Mouse (Mus musculus): ENCODE measurements around the gene Clec9a. TPM values are rescaled to one million over a fixed set of nuclear protein-coding genes. Genes with fewer than 3 reads are reported as not detected.
A peak's percentile ranks its signal among the peaks of the same experiment; 100 is the strongest.

Gene Clec9a
- total and polyA plus RNA-seq, 3 experiments: not detected

- Histone ChIP-seq H3K9me3 (replicated peaks; ENCODE audit: low read length) (no peaks in the 10 kb centered on the region), H3K27ac (ENCODE audit: insufficient read depth, low read depth) (no peak overlapping the region), H3K4me2 (ENCODE audit: insufficient read depth, low read depth, poor library complexity, severe bottlenecking) (no peak overlapping the region), H3K27me3 (replicated peaks) (no peaks in the 10 kb centered on the region), H3K9ac (ENCODE audit: insufficient read depth, low read depth) (no peak overlapping the region), H3K4me3 (replicated peaks in 1 of 3; ENCODE audit: low read depth in 2 of 3, low read length in 2 of 3, poor library complexity in 1 of 3) (no peak overlapping the region), H3K79me2 (replicated peaks; ENCODE audit: control insufficient read depth, extremely low read depth, insufficient read depth, poor library complexity, severe bottlenecking) (no peaks in the 10 kb centered on the region), H3K36me3 (replicated peaks in 1 of 2; ENCODE audit: control insufficient read depth in 1 of 2, insufficient read depth in 1 of 2, low read length in 1 of 2) (no peaks in the 10 kb centered on the region), H3K4me1 (ENCODE audit: control insufficient read depth in 1 of 2, insufficient read depth in 2 of 2) (peaks cover 0 to 13% of the 10 kb centered on the region in 2 experiments; a peak in 2 of 4 replicates)
- no peak for DNase-seq (ENCODE audit: extremely low read depth)
- TF ChIP-seq JUN (IDR thresholded peaks at IDR 0.05; ENCODE audit: insufficient read depth, low read depth, low read length): no peak
- TF ChIP-seq UBTF (IDR thresholded peaks at IDR 0.05; ENCODE audit: low read depth, low read length): no peak
- TF ChIP-seq ETS1 (conservative IDR thresholded peaks at IDR 0.05; ENCODE audit: low read depth, low read length): no peak
- TF ChIP-seq EP300 (IDR thresholded peaks at IDR 0.05; ENCODE audit: low read length): no peak
- TF ChIP-seq MXI1 (IDR thresholded peaks at IDR 0.05; ENCODE audit: low read depth, low read length): no peak
- no peak for TF ChIP-seq BHLHE40 (IDR thresholded peaks at IDR 0.05; ENCODE audit: low read depth, low read length)
- no peak for TF ChIP-seq NELFE (IDR thresholded peaks at IDR 0.05; ENCODE audit: low read depth, low read length)
- TF ChIP-seq ZKSCAN1 (IDR thresholded peaks at IDR 0.05; ENCODE audit: borderline replicate concordance, low read depth, low read length): no peak
- no peak for TF ChIP-seq SMC3 (IDR thresholded peaks at IDR 0.05; ENCODE audit: low read depth, low read length)
- TF ChIP-seq ZNF384 (IDR thresholded peaks at IDR 0.05; ENCODE audit: low read depth, low read length): no peak
- no peak for TF ChIP-seq ELF1 (IDR thresholded peaks at IDR 0.05; ENCODE audit: low read depth, low read length)
- no peak for TF ChIP-seq POLR2A (IDR thresholded peaks at IDR 0.05; ENCODE audit: low read depth, low read length)
- TF ChIP-seq PAX5 (IDR thresholded peaks at IDR 0.05; ENCODE audit: low read length): no peak
- TF ChIP-seq TCF12 (IDR thresholded peaks at IDR 0.05; ENCODE audit: low read depth, low read length): no peak
- TF ChIP-seq E2F4 (IDR thresholded peaks at IDR 0.05; ENCODE audit: insufficient replicate concordance, low read depth, low read length): no peak
- in situ Hi-C loops (cut with MboI; ENCODE audit: low pct_ligation_motif_present, low pct_unique_long_range_greater_than_20kb, low sequenced_read_pairs): no loop called here
- dilution Hi-C loops (cut with MboI; ENCODE audit: extremely low pct_ligation_motif_present, extremely low pct_unique_long_range_greater_than_20kb, low sequenced_read_pairs): no loop called here
Measured at GRCm38 (mm10) chr6:129436025-129436424, 27.4 kb downstream of the Clec9a start.

GRCm38 (mm10) chr6:129438033-129438432 is 29.4 kb downstream of the Clec9a start:
- peaks cover 0 to 13% of the 10 kb centered on the region in 2 experiments; a peak in 2 of 4 replicates for H3K4me1 ChIP-seq (ENCODE audit: control insufficient read depth in 1 of 2, insufficient read depth in 2 of 2)
- no peak overlapping the region for H3K4me3 ChIP-seq (replicated peaks in 1 of 3; ENCODE audit: low read depth in 2 of 3, low read length in 2 of 3, poor library complexity in 1 of 3)
- H3K36me3 ChIP-seq (replicated peaks in 1 of 2; ENCODE audit: control insufficient read depth in 1 of 2, insufficient read depth in 1 of 2, low read length in 1 of 2): no peaks in the 10 kb centered on the region
- DNase-seq (ENCODE audit: extremely low read depth): no peak
- H3K79me2 ChIP-seq (replicated peaks; ENCODE audit: control insufficient read depth, extremely low read depth, insufficient read depth, poor library complexity, severe bottlenecking): no peaks in the 10 kb centered on the region
- H3K4me2 ChIP-seq (ENCODE audit: insufficient read depth, low read depth, poor library complexity, severe bottlenecking): no peak overlapping the region
- dilution Hi-C loops (cut with MboI; ENCODE audit: extremely low pct_ligation_motif_present, extremely low pct_unique_long_range_greater_than_20kb, low sequenced_read_pairs): no loop called here
- TF ChIP-seq POLR2AphosphoS2 (IDR thresholded peaks at IDR 0.05; ENCODE audit: low read depth, low read length): no peak
- peak; percentile 66; the same call in 1 of the 2 replicates for TF ChIP-seq IRF4 (IDR thresholded peaks at IDR 0.05; ENCODE audit: low read depth, low read length)
- peak; percentile 55; the same call in 1 of the 2 replicates for TF ChIP-seq JUN (IDR thresholded peaks at IDR 0.05; ENCODE audit: insufficient read depth, low read depth, low read length)
- TF ChIP-seq JUND (conservative IDR thresholded peaks at IDR 0.05; ENCODE audit: low read depth, low read length): peak; percentile 30; the same call in 1 of the 2 replicates
- peak; percentile 13; the same call in 1 of the 2 replicates for TF ChIP-seq ETS1 (conservative IDR thresholded peaks at IDR 0.05; ENCODE audit: low read depth, low read length)
- TF ChIP-seq MXI1 (IDR thresholded peaks at IDR 0.05; ENCODE audit: low read depth, low read length): no peak
- TF ChIP-seq USF1 (IDR thresholded peaks at IDR 0.05; ENCODE audit: low read depth, low read length): no peak
- no peak overlapping the region for H3K9ac ChIP-seq (ENCODE audit: insufficient read depth, low read depth)
- no peaks in the 10 kb centered on the region for H3K9me3 ChIP-seq (replicated peaks; ENCODE audit: low read length)
- H3K27ac ChIP-seq (ENCODE audit: insufficient read depth, low read depth): no peak overlapping the region
- in situ Hi-C loops (cut with MboI; ENCODE audit: low pct_ligation_motif_present, low pct_unique_long_range_greater_than_20kb, low sequenced_read_pairs): no loop called here
- H3K27me3 ChIP-seq (replicated peaks): no peaks in the 10 kb centered on the region
